Mouse (Mus musculus) lung, postnatal 0 days (tissue): ENCODE results near the gene Olfr356.

Experiments used
- CTCF ChIP-seq: IDR thresholded peaks from 2 replicates; pipeline ENCODE4 v1.5.1; 2016; ENCODE audit warnings: antibody characterized with exemption, mild to moderate bottlenecking
- EP300 ChIP-seq: IDR thresholded peaks from 2 replicates; pipeline ENCODE4 v1.6.1; 2016; ENCODE audit warnings: antibody characterized with exemption, mild to moderate bottlenecking, control low read depth

- TF ChIP-seq EP300 (no peak), CTCF (no peak)
Measured at GRCm38 (mm10) chr2:36905380-36905779, 31.5 kb upstream of the Olfr356 start, which contains the start of gene Olfr354.
